Mouse (Mus musculus): Measurements from ENCODE around the gene Igf2r.

Igf2r gene

GRCm38 (mm10) chr17:12781101-12781500, 11.6 kb upstream of the Igf2r start:
- no peak for DNase-seq

GRCm38 (mm10) chr17:12780125-12780524, 10.7 kb upstream of the Igf2r start:
- DNase-seq, result no peak

- no peak for DNase-seq
Observed at GRCm38 (mm10) chr17:12779442-12779841, 10.0 kb upstream of the Igf2r start.

GRCm38 (mm10) chr17:12773956-12774355, 4.5 kb upstream of the Igf2r start:
- no peak for DNase-seq

- no peak for DNase-seq
Observed at GRCm38 (mm10) chr17:12770500-12770899, 1.0 kb upstream of the Igf2r start.

- DNase-seq, result no peak
Observed at GRCm38 (mm10) chr17:12768415-12769379, 767 bp downstream of the Igf2r start.

- DNase-seq, result no peak
Observed at GRCm38 (mm10) chr17:12767294-12767852, 2.1 kb downstream of the Igf2r start.

GRCm38 (mm10) chr17:12763412-12763811, 6.1 kb downstream of the Igf2r start:
- no peak for DNase-seq

GRCm38 (mm10) chr17:12760355-12761146, 8.9 kb downstream of the Igf2r start:
- DNase-seq, result no peak

GRCm38 (mm10) chr17:12759646-12760074, 9.8 kb downstream of the Igf2r start:
- DNase-seq, result no peak

GRCm38 (mm10) chr17:12758701-12759455, 10.6 kb downstream of the Igf2r start:
- DNase-seq, result no peak

GRCm38 (mm10) chr17:12757990-12758389, 11.5 kb downstream of the Igf2r start:
- no peak for DNase-seq

- DNase-seq, result no peak
Observed at GRCm38 (mm10) chr17:12757161-12757560, 12.3 kb downstream of the Igf2r start.

GRCm38 (mm10) chr17:12755951-12756350, 13.5 kb downstream of the Igf2r start:
- DNase-seq, result no peak

- no peak for DNase-seq
Observed at GRCm38 (mm10) chr17:12755146-12755545, 14.3 kb downstream of the Igf2r start.

GRCm38 (mm10) chr17:12754243-12755007, 15.0 kb downstream of the Igf2r start:
- no peak for DNase-seq

- DNase-seq, result no peak
Observed at GRCm38 (mm10) chr17:12753050-12753449, 16.4 kb downstream of the Igf2r start.

GRCm38 (mm10) chr17:12751641-12752040, 17.8 kb downstream of the Igf2r start:
- DNase-seq, result no peak

- no peak for DNase-seq
Observed at GRCm38 (mm10) chr17:12751218-12751617, 18.2 kb downstream of the Igf2r start.

- DNase-seq, result no peak
Observed at GRCm38 (mm10) chr17:12750591-12751170, 18.8 kb downstream of the Igf2r start.

All from right cerebral cortex, postnatal 4 days (tissue).